Mouse (Mus musculus) myocyte (in vitro differentiated cells): ENCODE measurements around the gene Arhgef25.

Experiments
- CEBPB ChIP-seq: IDR thresholded peaks from 2 replicates; pipeline ENCODE4 v1.6.1; 2011; ENCODE audit warnings: mild to moderate bottlenecking, moderate library complexity; ENCODE audit not compliant: poor library complexity, insufficient read depth, severe bottlenecking
- E2F4 ChIP-seq: IDR thresholded peaks from one replicate; pipeline ENCODE4 v1.6.1; 2011; ENCODE audit warnings: mild to moderate bottlenecking, control low read depth, moderate library complexity; ENCODE audit not compliant: insufficient read depth
- MAX ChIP-seq: IDR thresholded peaks from one replicate; pipeline ENCODE4 v1.6.1; 2011; ENCODE audit warnings: low read depth, mild to moderate bottlenecking, control low read depth
- MYOD1 ChIP-seq, 3 experiments: IDR thresholded peaks; one replicate each; pipeline ENCODE4 v1.6.1; 2011; ENCODE audit warnings: control low read depth in 2 of 3, low read depth in 2 of 3, mild to moderate bottlenecking in 2 of 3, moderate library complexity in 1 of 3; ENCODE audit not compliant: insufficient read length in 2 of 3, control insufficient read depth in 1 of 3
- POLR2A ChIP-seq: IDR thresholded peaks from one replicate; pipeline ENCODE4 v1.6.1; 2011; ENCODE audit warnings: low read depth, mild to moderate bottlenecking, control low read depth, moderate library complexity; ENCODE audit not compliant: insufficient read length
- POLR2AphosphoS2 ChIP-seq: IDR thresholded peaks from one replicate; pipeline ENCODE4 v1.6.1; 2011; ENCODE audit warnings: low read depth, control low read depth; ENCODE audit not compliant: insufficient read length
- REST ChIP-seq: IDR thresholded peaks from one replicate; pipeline ENCODE4 v1.6.1; 2011; ENCODE audit warnings: mild to moderate bottlenecking, control low read depth, moderate library complexity; ENCODE audit not compliant: insufficient read depth, insufficient read length
- SRF ChIP-seq: IDR thresholded peaks from one replicate; pipeline ENCODE4 v1.6.1; 2011; ENCODE audit warnings: low read depth; ENCODE audit not compliant: control insufficient read depth, insufficient read length
- TCF12 ChIP-seq: IDR thresholded peaks from one replicate; pipeline ENCODE4 v1.6.1; 2011; ENCODE audit warnings: mild to moderate bottlenecking, control low read depth; ENCODE audit not compliant: poor library complexity, insufficient read depth, severe bottlenecking
- TCF3 ChIP-seq: IDR thresholded peaks from one replicate; pipeline ENCODE4 v1.6.1; 2011; ENCODE audit warnings: low read depth, control low read depth; ENCODE audit not compliant: insufficient read length
- USF1 ChIP-seq: IDR thresholded peaks from one replicate; pipeline ENCODE4 v1.6.1; 2011; ENCODE audit warnings: low read depth, mild to moderate bottlenecking, control low read depth, moderate library complexity

DNA sequence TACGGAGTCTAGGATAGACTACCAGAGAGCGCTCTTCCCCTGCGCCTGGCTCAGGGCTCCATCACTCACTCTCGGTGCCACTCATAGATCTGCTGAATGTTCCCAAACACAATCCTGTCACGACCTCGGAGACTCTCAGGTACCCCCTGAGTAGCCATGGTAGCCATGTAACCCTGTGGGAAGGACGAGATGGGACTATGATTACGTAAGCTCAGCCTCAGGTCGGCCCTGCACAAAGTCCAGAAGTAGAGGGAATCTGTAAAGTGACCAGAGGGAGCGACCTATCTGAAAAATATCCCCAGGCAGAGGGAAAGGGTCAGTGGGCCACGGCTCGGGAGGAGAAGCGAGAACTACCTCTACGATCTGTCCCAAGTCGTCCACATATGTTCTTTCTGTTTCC is 4.4 kb downstream of the Arhgef25 start:
- TF ChIP-seq POLR2A (no peak), MYOD1 (IDR thresholded peaks at IDR 0.05; ENCODE audit: control insufficient read depth in 1 of 3, insufficient read length in 2 of 3, low read depth in 2 of 3) (no peak), REST (no peak), E2F4 (no peak), MAX (no peak), SRF (no peak), TCF12 (no peak), USF1 (no peak), CEBPB (no peak), POLR2AphosphoS2 (no peak), TCF3 (no peak)
